Mouse (Mus musculus) stomach, postnatal 0 days (tissue): Measurements from ENCODE around the gene Arap1. TPM values are rescaled to one million over a fixed set of nuclear protein-coding genes. Genes with fewer than 3 reads are reported as not detected.

Source experiments
- ATAC-seq: fragments of 200-750 bp; cut with Nextera tagmentation; 2 replicates; pipeline ENCODE4 v1.8.0; 2017; ENCODE audit not compliant: low FRiP score, low TSS enrichment
- DNase-seq: peaks from one replicate; pipeline ENCODE4 v3.0.0-alpha.2; 2016; ENCODE audit warnings: low spot score
- H3K27ac ChIP-seq: fragments of 300-500 bp; sonication (generic); replicated peaks from 2 replicates; pipeline ENCODE4 v1.5.1; 2014; ENCODE audit warnings: mild to moderate bottlenecking, control low read depth
- H3K27me3 ChIP-seq: fragments of 300-500 bp; sonication (generic); 2 replicates; pipeline ENCODE4 v1.6.1; 2014; ENCODE audit warnings: low read length; ENCODE audit not compliant: control insufficient read depth, insufficient read depth
- H3K36me3 ChIP-seq: fragments of 300-500 bp; sonication (generic); 2 replicates; pipeline ENCODE4 v1.6.1; 2014; ENCODE audit warnings: low read length, mixed read lengths; ENCODE audit not compliant: control insufficient read depth, insufficient read depth
- H3K4me1 ChIP-seq: fragments of 300-500 bp; sonication (generic); replicated peaks from 2 replicates; pipeline ENCODE4 v1.6.1; 2014; ENCODE audit warnings: antibody characterized with exemption; ENCODE audit not compliant: control insufficient read depth, insufficient read depth
- H3K4me2 ChIP-seq: fragments of 300-500 bp; sonication (generic); replicated peaks from 2 replicates; pipeline ENCODE4 v1.6.1; 2014; ENCODE audit warnings: low read depth, mild to moderate bottlenecking, control low read depth, moderate library complexity
- H3K4me3 ChIP-seq: fragments of 300-500 bp; sonication (generic); 2 replicates; pipeline ENCODE4 v1.5.1; 2014; ENCODE audit warnings: low read depth, low read length, control low read depth
- H3K9ac ChIP-seq: fragments of 300-500 bp; sonication (generic); 2 replicates; pipeline ENCODE4 v1.6.1; 2014; ENCODE audit warnings: mild to moderate bottlenecking, low read length, control low read depth, mixed read lengths
- H3K9me3 ChIP-seq: fragments of 300-500 bp; sonication (generic); 2 replicates; pipeline ENCODE4 v1.6.1; 2016; ENCODE audit warnings: low read length; ENCODE audit not compliant: control insufficient read depth
- CTCF ChIP-seq: IDR thresholded peaks from 2 replicates; pipeline ENCODE4 v1.5.1; 2016; ENCODE audit warnings: antibody characterized with exemption, low read depth, mild to moderate bottlenecking, moderate library complexity
- EP300 ChIP-seq: optimal IDR thresholded peaks from 2 replicates; pipeline ENCODE3; 2016; ENCODE audit warnings: antibody characterized with exemption
- WGBS: fragments of 180-500 bp; shearing (Covaris S2); extraction: QIAGEN DNeasy Blood & Tissue Kit; methylation state at CpG from one replicate; pipeline ENCODE4 v1.1.7; 2014; 5-methylcytosine and 5-hydroxymethylcytosine counted together
- polyA plus RNA-seq: library from polyadenylated mRNA; unstranded; fragments of >200 nt; fragmentation: Nextera tagmentation; extraction: Ambion mirVana; gene quantifications from 2 replicates; pipeline ENCODE4 v1.2.1, GENCODE M21; 2015

Gene Arap1
- 37.2 and 44.7 TPM in 2 replicates for polyA plus RNA-seq

DNA sequence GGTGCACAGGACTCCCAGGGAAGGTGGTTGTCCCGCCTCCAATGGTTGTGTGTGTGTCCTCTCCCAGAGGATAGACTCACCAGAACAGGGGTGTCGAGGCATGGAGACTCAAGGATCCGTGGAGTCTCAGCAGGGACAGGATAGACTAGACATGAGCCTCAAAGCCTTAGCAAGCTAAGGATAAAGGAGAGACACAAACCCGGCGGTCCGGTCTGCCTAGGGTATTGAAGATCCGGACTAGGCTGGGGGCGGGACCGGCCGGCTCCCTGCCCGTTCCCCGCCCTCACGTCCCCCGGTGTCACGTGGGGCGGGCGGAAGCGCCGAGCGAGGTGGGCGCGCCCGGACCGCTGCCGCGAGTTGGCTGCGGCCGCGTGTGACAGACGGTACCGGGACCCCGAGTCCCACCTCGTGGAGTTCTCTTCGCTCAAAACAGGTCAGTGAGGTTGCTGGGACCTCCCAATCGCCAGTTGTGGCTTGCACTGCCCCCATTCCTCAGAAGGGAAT, at the start of gene Arap1:
Arap1 (plus strand) TSS at position 301 of the 504 bp plus-strand sequence.
- 1% methylated on average over 35 of the region's 35 CpGs for WGBS
- TF ChIP-seq EP300 (no peak), CTCF (no peak)
- Histone ChIP-seq H3K4me2 (peak within 1 kb of the TSS; percentile 97), H3K4me1 (0 out of 2 replicates have a peak, but pooled peaks cover 3% of the 10 kb centered on the region), H3K36me3 (peaks cover 4% of the 10 kb centered on the region; the same call in 1 of the 2 replicates), H3K4me3 (peak within 1 kb of the TSS; percentile 57), H3K27ac (no peak within 1 kb of the TSS; the same call in 1 of the 2 replicates), H3K9me3 (no peaks in the 10 kb centered on the region), H3K27me3 (no peaks in the 10 kb centered on the region), H3K9ac (peak within 1 kb of the TSS; percentile 58)
- DNase-seq (peak; percentile 87), ATAC-seq (peak; percentile 80)

GRCm38 (mm10) chr7:101298375-101298774, 49.5 kb upstream of the Arap1 start:
- H3K9me3 ChIP-seq: no peaks in the 10 kb centered on the region
- peaks cover 2% of the 10 kb centered on the region; the same call in 1 of the 2 replicates for H3K4me1 ChIP-seq
- WGBS: 80% methylated on average over 3 of the region's 3 CpGs
- H3K4me3 ChIP-seq: no peak overlapping the region
- no peak overlapping the region for H3K9ac ChIP-seq
- no peak for DNase-seq
- no peak for ATAC-seq
- H3K4me2 ChIP-seq: no peak overlapping the region
- H3K27me3 ChIP-seq: no peaks in the 10 kb centered on the region
- no peak for TF ChIP-seq EP300
- TF ChIP-seq CTCF: no peak
- H3K36me3 ChIP-seq: no peaks in the 10 kb centered on the region
- no peak overlapping the region for H3K27ac ChIP-seq

DNA sequence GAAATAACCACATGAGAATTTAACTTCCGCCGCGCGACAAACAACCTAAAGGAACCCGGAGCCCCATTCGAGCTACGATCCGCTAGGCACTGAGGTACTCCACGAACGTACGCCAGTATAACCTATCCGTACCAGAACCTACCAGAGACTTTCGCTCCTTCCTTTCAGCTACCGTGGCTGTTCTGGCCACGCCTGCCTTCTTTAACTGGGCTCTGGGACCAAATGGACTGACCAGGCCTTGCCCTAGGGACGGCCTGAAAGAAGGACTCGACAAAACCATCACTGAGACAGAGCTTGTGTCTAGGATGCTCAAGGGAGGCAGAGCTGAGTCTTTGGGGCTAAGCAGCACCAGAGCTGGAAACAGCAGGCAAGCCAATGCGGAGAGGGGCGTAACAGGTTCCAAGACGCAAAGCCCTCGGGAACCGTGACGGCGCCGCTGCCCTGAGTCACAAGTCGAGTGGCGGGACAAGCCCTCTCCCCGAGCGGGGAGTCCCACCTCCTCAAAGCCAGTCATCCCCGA, 46.4 kb upstream of the Arap1 start:
- Histone ChIP-seq H3K9ac (peak overlapping the region; percentile 68), H3K9me3 (no peaks in the 10 kb centered on the region), H3K4me1 (peaks cover under 1% of the 10 kb centered on the region; the same call in 1 of the 2 replicates), H3K4me2 (peak overlapping the region; percentile 69), H3K4me3 (peak overlapping the region; percentile 72), H3K27ac (peak overlapping the region; percentile 74), H3K27me3 (no peaks in the 10 kb centered on the region), H3K36me3 (no peaks in the 10 kb centered on the region)
- TF ChIP-seq CTCF (no peak), EP300 (no peak)
- peak; percentile 15 for ATAC-seq
- no peak for DNase-seq
- 1% methylated on average over 30 of the region's 30 CpGs for WGBS

GRCm38 (mm10) chr7:101301881-101302456, 45.9 kb upstream of the Arap1 start, which contains the start of gene Atg16l2:
Gene Atg16l2, minus strand, starts transcription at chr7:101302251.
- Histone ChIP-seq H3K9me3 (no peaks in the 10 kb centered on the region), H3K36me3 (no peaks in the 10 kb centered on the region), H3K4me1 (no peaks in the 10 kb centered on the region; the same call in 1 of the 2 replicates), H3K27me3 (no peaks in the 10 kb centered on the region), H3K4me2 (peak within 1 kb of the TSS; percentile 69), H3K9ac (peak within 1 kb of the TSS; percentile 68), H3K4me3 (peak within 1 kb of the TSS; percentile 72), H3K27ac (peak within 1 kb of the TSS; percentile 74)
- ATAC-seq (peak; percentile 98), DNase-seq (peak; percentile 97)
- under 1% methylated on average over 38 of the region's 39 CpGs for WGBS
- TF ChIP-seq CTCF (peak; percentile 68), EP300 (peak; percentile 79)

GRCm38 (mm10) chr7:101302691-101303090, 45.2 kb upstream of the Arap1 start:
- ATAC-seq: no peak
- no peaks in the 10 kb centered on the region; the same call in 1 of the 2 replicates for H3K4me1 ChIP-seq
- no peaks in the 10 kb centered on the region for H3K9me3 ChIP-seq
- no peaks in the 10 kb centered on the region for H3K36me3 ChIP-seq
- 43% methylated on average over 7 of the region's 7 CpGs for WGBS
- TF ChIP-seq EP300 (no peak), CTCF (no peak)
- no peaks in the 10 kb centered on the region for H3K27me3 ChIP-seq
- H3K9ac ChIP-seq: peak overlapping the region; percentile 68
- H3K4me3 ChIP-seq: peak overlapping the region; percentile 72
- no peak for DNase-seq
- peak overlapping the region; percentile 69 for H3K4me2 ChIP-seq
- peak overlapping the region; percentile 74; the same call in 1 of the 2 replicates for H3K27ac ChIP-seq

GRCm38 (mm10) chr7:101306841-101307240, 41.0 kb upstream of the Arap1 start:
- H3K4me1 ChIP-seq: no peaks in the 10 kb centered on the region; the same call in 1 of the 2 replicates
- H3K4me2 ChIP-seq: no peak overlapping the region
- no peaks in the 10 kb centered on the region for H3K27me3 ChIP-seq
- H3K36me3 ChIP-seq: no peaks in the 10 kb centered on the region
- no peaks in the 10 kb centered on the region for H3K9me3 ChIP-seq
- ATAC-seq: no peak
- no peak for DNase-seq
- H3K4me3 ChIP-seq: no peak overlapping the region
- no peak overlapping the region for H3K9ac ChIP-seq
- TF ChIP-seq CTCF (no peak), EP300 (no peak)
- 34% methylated on average over 2 of the region's 2 CpGs for WGBS
- no peak overlapping the region for H3K27ac ChIP-seq
